Mouse (Mus musculus) right cerebral cortex, adult 18-20 months (tissue): ENCODE results near the gene Edem1.

ENCODE experiments used
- DNase-seq: peaks from one replicate; pipeline ENCODE4 v3.0.0; 2022; ENCODE audit warnings: mixed read lengths

The Edem1 gene

GRCm38 (mm10) chr6:108828234-108828868 is at the start of gene Edem1:
Gene Edem1, plus strand, starts transcription at chr6:108828641.
- peak; percentile 97 for DNase-seq

GRCm38 (mm10) chr6:108781865-108782264 is 46.6 kb upstream of the Edem1 start:
- DNase-seq, result no peak

GRCm38 (mm10) chr6:108782526-108783183 is 45.8 kb upstream of the Edem1 start, which contains the start of gene Arl8b:
Gene Arl8b, plus strand, starts transcription at chr6:108783099.
- peak; percentile 94 for DNase-seq

- peak; percentile 33 for DNase-seq
Measured at GRCm38 (mm10) chr6:108783184-108783881, 45.1 kb upstream of the Edem1 start.

- no peak for DNase-seq
Measured at GRCm38 (mm10) chr6:108784056-108784455, 44.4 kb upstream of the Edem1 start.

- DNase-seq, result no peak
Measured at GRCm38 (mm10) chr6:108784796-108785195, 43.6 kb upstream of the Edem1 start.

- no peak for DNase-seq
Measured at GRCm38 (mm10) chr6:108785551-108785950, 42.9 kb upstream of the Edem1 start.

- no peak for DNase-seq
Measured at GRCm38 (mm10) chr6:108791498-108791897, 36.9 kb upstream of the Edem1 start.

GRCm38 (mm10) chr6:108795912-108796311 is 32.5 kb upstream of the Edem1 start:
- no peak for DNase-seq

- no peak for DNase-seq
Measured at GRCm38 (mm10) chr6:108796706-108797105, 31.7 kb upstream of the Edem1 start.

GRCm38 (mm10) chr6:108805194-108805593 is 23.2 kb upstream of the Edem1 start:
- DNase-seq, result peak; percentile 43

GRCm38 (mm10) chr6:108805871-108806270 is 22.6 kb upstream of the Edem1 start:
- DNase-seq, result no peak

GRCm38 (mm10) chr6:108807446-108807845 is 21.0 kb upstream of the Edem1 start:
- DNase-seq, result no peak

- no peak for DNase-seq
Measured at GRCm38 (mm10) chr6:108808786-108809185, 19.7 kb upstream of the Edem1 start.

GRCm38 (mm10) chr6:108810237-108810636 is 18.2 kb upstream of the Edem1 start:
- no peak for DNase-seq

GRCm38 (mm10) chr6:108812134-108812533 is 16.3 kb upstream of the Edem1 start:
- no peak for DNase-seq

GRCm38 (mm10) chr6:108817510-108817909 is 10.9 kb upstream of the Edem1 start:
- peak; percentile 44 for DNase-seq

GRCm38 (mm10) chr6:108824816-108825545 is 3.5 kb upstream of the Edem1 start:
- DNase-seq, result no peak

- no peak for DNase-seq
Measured at GRCm38 (mm10) chr6:108826070-108826469, 2.4 kb upstream of the Edem1 start.

- no peak for DNase-seq
Measured at GRCm38 (mm10) chr6:108827336-108827920, 1.0 kb upstream of the Edem1 start.

- DNase-seq, result peak; percentile 44
Measured at GRCm38 (mm10) chr6:108828872-108829271, 431 bp downstream of the Edem1 start.
